Mouse (Mus musculus): ENCODE results near the gene Mdn1. TPM values are rescaled to one million over a fixed set of nuclear protein-coding genes. Genes with fewer than 3 reads are reported as not detected.

The Mdn1 gene
- total and polyA plus RNA-seq, 2 experiments, result 2.9 to 7.8 TPM

DNA sequence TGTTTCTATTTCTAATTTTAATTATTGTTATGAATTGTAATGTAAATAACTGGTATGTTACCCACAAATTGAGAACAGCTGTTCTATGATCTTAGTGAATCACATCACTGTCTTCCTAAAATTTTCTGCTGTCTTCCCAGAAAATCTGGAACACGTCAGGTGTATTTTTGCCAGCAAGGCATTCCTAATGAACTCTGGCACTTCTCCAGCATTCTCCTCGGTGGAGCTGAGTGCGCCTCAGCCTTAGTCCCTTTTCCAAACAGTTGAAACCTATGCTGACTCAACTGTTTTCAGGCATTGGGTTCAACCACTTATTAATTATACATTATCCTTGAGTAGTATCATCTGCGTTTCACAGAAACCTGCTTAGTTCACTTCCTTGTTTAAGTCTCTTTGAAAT lies 25.6 kb downstream of the Mdn1 start:
- no peak for DNase-seq (ENCODE audit: extremely low read depth, low read depth, low spot score)
- peaks cover 47% of the 10 kb centered on the region for H3K36me3 ChIP-seq (ENCODE audit: control insufficient read depth, insufficient read depth, low read length)

GRCm38 (mm10) chr4:32683061-32683582 lies 26.2 kb downstream of the Mdn1 start:
- no peak overlapping the region for H3K9ac ChIP-seq (ENCODE audit: low read depth, low read length)
- no peaks in the 10 kb centered on the region for H3K27me3 ChIP-seq (ENCODE audit: control insufficient read depth, insufficient read depth, low read length)
- H3K79me2 ChIP-seq (ENCODE audit: control insufficient read depth, insufficient read depth, low read length), result no peaks in the 10 kb centered on the region
- no peak overlapping the region for H3K4me3 ChIP-seq (ENCODE audit: insufficient read depth, low read depth, low read length)
- H3K4me1 ChIP-seq (ENCODE audit: control insufficient read depth, insufficient read depth, low read length), result no peaks in the 10 kb centered on the region
- no peak for DNase-seq (ENCODE audit: extremely low read depth, low read depth, low spot score)
- peaks cover 47% of the 10 kb centered on the region for H3K36me3 ChIP-seq (ENCODE audit: control insufficient read depth, insufficient read depth, low read length)
- whole genome bisulfite sequencing, result 93% methylated on average over 6 of the region's 6 CpGs
- H3K27ac ChIP-seq (replicated peaks; ENCODE audit: insufficient read depth, low read depth, low read length), result no peak overlapping the region
- TF ChIP-seq POLR2A (IDR thresholded peaks at IDR 0.05; ENCODE audit: extremely low read depth, insufficient read depth, low read length) (no peak), CTCF (IDR thresholded peaks at IDR 0.05; ENCODE audit: low read depth, low read length) (no peak)

More for the DNA sequence above, 25.6 kb downstream of the Mdn1 start:
- H3K4me1 ChIP-seq (ENCODE audit: control insufficient read depth, insufficient read depth, low read length), result no peaks in the 10 kb centered on the region
- no peaks in the 10 kb centered on the region for H3K27me3 ChIP-seq (ENCODE audit: control insufficient read depth, insufficient read depth, low read length)
- TF ChIP-seq POLR2A (IDR thresholded peaks at IDR 0.05; ENCODE audit: extremely low read depth, insufficient read depth, low read length) (no peak), CTCF (IDR thresholded peaks at IDR 0.05; ENCODE audit: low read depth, low read length) (no peak)
- WGBS, result 59% methylated on average over 4 of the region's 4 CpGs
- H3K9ac ChIP-seq (ENCODE audit: low read depth, low read length), result no peak overlapping the region
- H3K27ac ChIP-seq (replicated peaks; ENCODE audit: insufficient read depth, low read depth, low read length), result no peak overlapping the region
- H3K79me2 ChIP-seq (ENCODE audit: control insufficient read depth, insufficient read depth, low read length), result no peaks in the 10 kb centered on the region
- no peak overlapping the region for H3K4me3 ChIP-seq (ENCODE audit: insufficient read depth, low read depth, low read length)

DNA sequence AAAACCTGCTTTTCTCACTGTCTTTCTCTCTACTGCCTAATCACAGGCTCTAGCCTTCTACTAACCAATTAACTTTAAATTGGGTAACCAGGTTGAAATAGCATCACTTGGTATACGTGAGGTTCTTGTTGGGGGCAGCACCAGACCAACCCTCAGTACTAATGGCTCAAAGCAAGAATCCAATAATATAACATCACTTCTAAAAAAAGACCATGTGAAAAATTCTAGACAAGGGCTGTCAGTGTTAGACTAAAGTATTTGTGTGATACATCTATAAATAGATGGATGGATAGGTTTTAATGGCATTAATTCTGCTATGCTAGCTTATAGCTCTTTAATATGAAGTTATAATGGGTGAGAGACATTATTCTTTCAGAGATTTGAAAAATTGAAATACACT lies 60.8 kb downstream of the Mdn1 start:
- peaks cover 54% of the 10 kb centered on the region for H3K36me3 ChIP-seq (ENCODE audit: control insufficient read depth, insufficient read depth, low read length)
- no peaks in the 10 kb centered on the region for H3K79me2 ChIP-seq (ENCODE audit: control insufficient read depth, insufficient read depth, low read length)
- 98% methylated on average over 1 of the region's 1 CpGs for WGBS
- no peak for DNase-seq (ENCODE audit: extremely low read depth, low read depth, low spot score)
- H3K4me1 ChIP-seq (ENCODE audit: control insufficient read depth, insufficient read depth, low read length), result no peaks in the 10 kb centered on the region
- H3K27ac ChIP-seq (replicated peaks; ENCODE audit: insufficient read depth, low read depth, low read length), result no peak overlapping the region
- H3K27me3 ChIP-seq (ENCODE audit: control insufficient read depth, insufficient read depth, low read length), result no peaks in the 10 kb centered on the region
- no peak overlapping the region for H3K9ac ChIP-seq (ENCODE audit: low read depth, low read length)
- H3K4me3 ChIP-seq (ENCODE audit: insufficient read depth, low read depth, low read length), result no peak overlapping the region
- TF ChIP-seq CTCF (IDR thresholded peaks at IDR 0.05; ENCODE audit: low read depth, low read length), result no peak
- no peak for TF ChIP-seq POLR2A (IDR thresholded peaks at IDR 0.05; ENCODE audit: extremely low read depth, insufficient read depth, low read length)

GRCm38 (mm10) chr4:32745394-32745793 lies 88.5 kb downstream of the Mdn1 start:
- Histone ChIP-seq H3K9ac (ENCODE audit: low read depth, low read length) (no peak overlapping the region), H3K79me2 (ENCODE audit: control insufficient read depth, insufficient read depth, low read length) (no peaks in the 10 kb centered on the region), H3K4me3 (ENCODE audit: insufficient read depth, low read depth, low read length) (no peak overlapping the region), H3K4me1 (ENCODE audit: control insufficient read depth, insufficient read depth, low read length) (no peaks in the 10 kb centered on the region), H3K27me3 (ENCODE audit: control insufficient read depth, insufficient read depth, low read length) (no peaks in the 10 kb centered on the region), H3K36me3 (ENCODE audit: control insufficient read depth, insufficient read depth, low read length) (peaks cover 67% of the 10 kb centered on the region), H3K27ac (replicated peaks; ENCODE audit: insufficient read depth, low read depth, low read length) (no peak overlapping the region)
- 94% methylated on average over 6 of the region's 6 CpGs for WGBS
- DNase-seq (ENCODE audit: extremely low read depth, low read depth, low spot score), result no peak
- TF ChIP-seq POLR2A (IDR thresholded peaks at IDR 0.05; ENCODE audit: extremely low read depth, insufficient read depth, low read length), result no peak
- TF ChIP-seq CTCF (IDR thresholded peaks at IDR 0.05; ENCODE audit: low read depth, low read length), result no peak

GRCm38 (mm10) chr4:32748396-32748795 lies 91.5 kb downstream of the Mdn1 start:
- 96% methylated on average over 7 of the region's 7 CpGs for WGBS
- Histone ChIP-seq H3K4me1 (ENCODE audit: control insufficient read depth, insufficient read depth, low read length) (no peaks in the 10 kb centered on the region), H3K36me3 (ENCODE audit: control insufficient read depth, insufficient read depth, low read length) (peaks cover 55% of the 10 kb centered on the region), H3K27ac (replicated peaks; ENCODE audit: insufficient read depth, low read depth, low read length) (no peak overlapping the region), H3K9ac (ENCODE audit: low read depth, low read length) (no peak overlapping the region), H3K27me3 (ENCODE audit: control insufficient read depth, insufficient read depth, low read length) (no peaks in the 10 kb centered on the region), H3K79me2 (ENCODE audit: control insufficient read depth, insufficient read depth, low read length) (no peaks in the 10 kb centered on the region), H3K4me3 (ENCODE audit: insufficient read depth, low read depth, low read length) (no peak overlapping the region)
- TF ChIP-seq CTCF (IDR thresholded peaks at IDR 0.05; ENCODE audit: low read depth, low read length), result no peak
- no peak for TF ChIP-seq POLR2A (IDR thresholded peaks at IDR 0.05; ENCODE audit: extremely low read depth, insufficient read depth, low read length)
- DNase-seq (ENCODE audit: extremely low read depth, low read depth, low spot score), result no peak

DNA sequence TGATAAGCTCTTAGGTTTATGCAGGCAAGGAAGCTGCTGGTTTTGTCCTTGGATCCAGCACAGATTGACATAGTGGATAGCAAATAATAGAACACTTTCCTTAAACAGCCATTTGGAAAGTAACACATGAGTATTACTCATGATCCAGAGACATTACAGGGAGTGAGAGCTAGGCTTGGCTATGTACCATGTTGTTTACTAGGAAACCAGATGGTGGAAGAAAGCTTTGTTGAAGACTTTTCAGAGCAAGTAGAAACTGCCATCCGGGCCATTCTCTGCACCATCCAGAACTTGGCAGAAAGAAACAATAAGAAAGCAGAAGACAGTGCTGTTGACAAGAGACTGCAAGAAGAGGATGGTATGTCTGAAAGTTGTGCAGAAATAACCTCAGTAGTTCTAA lies 93.8 kb downstream of the Mdn1 start:
- 97% methylated on average over 1 of the region's 1 CpGs for WGBS
- no peaks in the 10 kb centered on the region for H3K4me1 ChIP-seq (ENCODE audit: control insufficient read depth, insufficient read depth, low read length)
- peaks cover 56% of the 10 kb centered on the region for H3K36me3 ChIP-seq (ENCODE audit: control insufficient read depth, insufficient read depth, low read length)
- no peak for TF ChIP-seq CTCF (IDR thresholded peaks at IDR 0.05; ENCODE audit: low read depth, low read length)
- TF ChIP-seq POLR2A (IDR thresholded peaks at IDR 0.05; ENCODE audit: extremely low read depth, insufficient read depth, low read length), result no peak
- H3K4me3 ChIP-seq (ENCODE audit: insufficient read depth, low read depth, low read length), result no peak overlapping the region
- no peaks in the 10 kb centered on the region for H3K27me3 ChIP-seq (ENCODE audit: control insufficient read depth, insufficient read depth, low read length)
- no peak overlapping the region for H3K9ac ChIP-seq (ENCODE audit: low read depth, low read length)
- H3K27ac ChIP-seq (replicated peaks; ENCODE audit: insufficient read depth, low read depth, low read length), result no peak overlapping the region
- H3K79me2 ChIP-seq (ENCODE audit: control insufficient read depth, insufficient read depth, low read length), result no peaks in the 10 kb centered on the region
- no peak for DNase-seq (ENCODE audit: extremely low read depth, low read depth, low spot score)
